Mouse (Mus musculus): ENCODE results near the gene Igsf21. TPM values are rescaled to one million over a fixed set of nuclear protein-coding genes. Genes with fewer than 3 reads are reported as not detected.

The Igsf21 gene
- total RNA-seq, 1 experiment from 2014 or later: not detected

DNA sequence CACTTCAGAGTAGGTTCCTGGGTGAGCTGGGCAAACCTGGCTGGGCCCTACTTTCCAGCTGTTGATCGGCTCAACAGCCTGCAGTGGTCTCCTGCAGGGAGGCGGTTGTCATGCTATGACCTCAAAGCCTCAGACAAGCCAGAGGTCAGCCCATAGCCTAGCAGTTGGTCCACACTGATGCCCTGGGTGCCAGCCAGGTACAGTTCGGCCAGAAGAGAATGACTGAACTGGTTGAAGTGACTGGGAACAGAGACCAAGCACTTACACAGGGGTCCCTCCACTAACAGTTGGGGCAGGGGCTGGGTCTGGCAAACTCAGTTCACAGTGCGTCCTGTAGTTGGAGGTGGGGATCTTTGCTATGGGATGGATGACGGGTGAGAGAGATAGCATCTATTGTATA lies 162.5 kb downstream of the Igsf21 start:
- ATAC-seq (replicated peaks; ENCODE audit: insufficient number of reproducible peaks, low FRiP score, low TSS enrichment, poor library complexity, severe bottlenecking): no peak

DNA sequence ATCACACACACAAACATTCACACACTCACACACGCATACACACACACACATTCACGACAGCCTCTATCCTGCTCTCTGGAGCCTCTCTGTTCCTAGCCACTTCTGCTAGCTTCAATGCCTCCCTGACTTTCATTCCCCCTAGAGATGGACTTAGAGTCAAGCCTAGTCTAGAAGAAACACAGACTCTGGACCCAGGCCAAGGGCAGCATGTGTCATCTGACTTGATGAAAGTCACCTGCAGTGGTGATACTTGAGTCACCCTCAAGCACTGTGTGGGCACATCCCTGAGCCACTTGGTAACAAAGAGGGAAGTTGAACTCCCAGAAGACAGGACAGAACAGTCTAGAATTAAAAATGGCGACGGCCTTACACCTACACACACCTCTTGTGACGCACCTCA lies 168.2 kb downstream of the Igsf21 start:
- ATAC-seq (replicated peaks; ENCODE audit: insufficient number of reproducible peaks, low FRiP score, low TSS enrichment, poor library complexity, severe bottlenecking): no peak

DNA sequence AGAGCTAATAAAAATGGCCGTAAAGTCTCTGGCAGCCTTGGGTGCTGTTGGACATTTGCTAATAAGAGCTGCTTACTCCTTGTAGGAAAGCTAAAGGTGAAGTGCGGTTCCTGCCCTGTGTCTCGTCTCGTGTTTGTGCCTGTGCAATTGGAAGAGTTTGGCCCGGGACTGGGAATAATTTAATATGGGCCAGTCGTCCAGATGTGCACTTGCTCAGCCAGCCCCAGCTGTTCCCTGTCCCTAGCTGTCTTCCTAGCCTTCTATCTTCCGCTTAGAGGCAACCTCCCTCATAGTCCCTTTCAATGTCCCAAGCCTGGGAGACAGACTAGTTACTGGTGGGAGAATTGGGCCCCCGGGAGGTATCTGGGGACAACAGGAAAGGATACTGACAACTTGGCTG lies 169.0 kb downstream of the Igsf21 start:
- no peak for ATAC-seq (replicated peaks; ENCODE audit: insufficient number of reproducible peaks, low FRiP score, low TSS enrichment, poor library complexity, severe bottlenecking)

DNA sequence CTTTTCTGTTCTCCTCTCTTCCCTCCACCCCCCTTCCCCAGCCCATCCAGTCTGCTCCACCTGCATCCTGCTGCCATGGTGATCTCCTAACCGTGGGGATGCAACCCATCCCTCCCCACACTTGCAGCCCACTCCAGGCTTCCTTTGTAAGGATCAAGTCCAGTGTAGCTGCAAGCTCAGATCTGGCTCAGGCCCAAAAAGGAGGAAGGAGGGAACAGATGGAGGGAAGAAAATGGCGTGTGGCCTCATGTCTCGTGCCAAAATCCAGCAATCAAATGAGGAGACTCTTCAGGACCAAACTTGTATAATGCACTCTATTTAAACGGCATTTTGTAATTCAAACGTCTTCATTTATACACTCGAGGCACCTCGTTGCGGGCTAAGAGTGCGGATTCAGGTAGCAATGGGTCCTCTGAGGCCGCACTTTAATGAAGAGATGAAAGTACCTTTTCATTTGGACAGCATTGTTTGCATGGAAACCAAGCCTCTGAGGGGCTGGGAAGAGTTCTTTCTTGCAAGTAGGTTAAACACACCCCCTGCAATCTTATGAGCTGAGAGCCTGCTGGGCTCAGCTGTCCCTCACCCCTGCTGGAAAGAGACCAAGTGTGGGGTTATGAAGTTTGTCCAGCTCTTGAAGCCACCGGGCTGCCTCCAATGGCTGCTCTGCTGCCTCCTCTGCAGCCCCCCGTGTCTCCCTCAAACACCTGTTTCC lies 169.6 kb downstream of the Igsf21 start:
- no peak for ATAC-seq (replicated peaks; ENCODE audit: insufficient number of reproducible peaks, low FRiP score, low TSS enrichment, poor library complexity, severe bottlenecking)

DNA sequence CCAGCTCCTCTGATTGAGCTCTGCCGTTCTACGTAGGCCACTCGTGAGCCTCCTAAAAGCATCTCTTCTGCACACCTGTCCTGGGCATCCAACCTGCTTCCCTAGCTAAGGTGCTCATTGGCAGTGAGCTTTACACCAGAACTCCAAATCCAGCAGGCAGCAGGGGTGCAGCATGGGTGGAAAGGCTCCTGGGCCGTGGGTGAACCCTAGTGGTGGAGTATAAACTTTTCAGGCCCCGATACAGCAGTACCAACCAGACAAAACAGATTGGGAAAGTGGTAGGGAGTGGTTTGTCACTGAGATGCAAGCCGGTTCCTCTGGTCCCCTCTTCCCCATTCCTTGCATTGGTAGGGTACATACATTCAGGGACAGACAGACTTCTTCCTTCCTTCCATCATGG lies 170.2 kb downstream of the Igsf21 start:
- ATAC-seq (replicated peaks; ENCODE audit: insufficient number of reproducible peaks, low FRiP score, low TSS enrichment, poor library complexity, severe bottlenecking): no peak

DNA sequence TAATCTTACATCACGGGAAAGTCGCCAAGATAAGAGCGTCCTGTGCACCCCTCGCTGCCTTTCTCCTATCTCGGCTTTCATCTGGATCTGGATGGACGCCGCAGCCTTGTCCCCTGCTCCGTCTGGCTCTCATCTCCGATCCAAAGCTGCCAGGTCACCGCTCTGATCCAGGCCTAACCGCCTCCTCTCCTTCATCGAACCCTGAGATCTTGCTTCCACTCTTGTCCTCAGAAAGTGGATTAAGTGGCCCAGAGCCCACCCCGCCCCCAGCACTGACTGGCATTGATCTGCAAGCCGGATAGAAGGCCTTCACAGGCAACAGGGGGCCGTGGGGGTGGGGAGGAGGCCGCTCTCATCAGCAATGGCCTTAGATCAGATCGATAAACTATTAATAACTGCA lies 175.5 kb downstream of the Igsf21 start:
- ATAC-seq (replicated peaks; ENCODE audit: insufficient number of reproducible peaks, low FRiP score, low TSS enrichment, poor library complexity, severe bottlenecking): no peak

DNA sequence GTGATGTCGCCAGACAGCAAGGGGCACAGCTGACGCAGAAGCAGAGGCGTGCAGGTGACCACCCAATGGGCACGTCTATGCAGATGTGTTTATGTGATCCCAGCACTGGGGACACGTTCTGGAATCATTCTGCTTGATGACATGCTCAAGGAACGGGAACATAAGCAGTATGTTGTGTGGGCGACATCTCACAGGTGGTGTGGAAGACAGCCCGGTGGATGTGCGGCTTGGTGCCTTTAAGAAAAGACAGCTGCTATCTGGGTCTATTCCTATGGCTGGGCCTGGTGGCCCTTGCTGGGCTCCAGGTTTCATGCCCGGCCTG lies 176.3 kb downstream of the Igsf21 start:
- ATAC-seq (replicated peaks; ENCODE audit: insufficient number of reproducible peaks, low FRiP score, low TSS enrichment, poor library complexity, severe bottlenecking): no peak

DNA sequence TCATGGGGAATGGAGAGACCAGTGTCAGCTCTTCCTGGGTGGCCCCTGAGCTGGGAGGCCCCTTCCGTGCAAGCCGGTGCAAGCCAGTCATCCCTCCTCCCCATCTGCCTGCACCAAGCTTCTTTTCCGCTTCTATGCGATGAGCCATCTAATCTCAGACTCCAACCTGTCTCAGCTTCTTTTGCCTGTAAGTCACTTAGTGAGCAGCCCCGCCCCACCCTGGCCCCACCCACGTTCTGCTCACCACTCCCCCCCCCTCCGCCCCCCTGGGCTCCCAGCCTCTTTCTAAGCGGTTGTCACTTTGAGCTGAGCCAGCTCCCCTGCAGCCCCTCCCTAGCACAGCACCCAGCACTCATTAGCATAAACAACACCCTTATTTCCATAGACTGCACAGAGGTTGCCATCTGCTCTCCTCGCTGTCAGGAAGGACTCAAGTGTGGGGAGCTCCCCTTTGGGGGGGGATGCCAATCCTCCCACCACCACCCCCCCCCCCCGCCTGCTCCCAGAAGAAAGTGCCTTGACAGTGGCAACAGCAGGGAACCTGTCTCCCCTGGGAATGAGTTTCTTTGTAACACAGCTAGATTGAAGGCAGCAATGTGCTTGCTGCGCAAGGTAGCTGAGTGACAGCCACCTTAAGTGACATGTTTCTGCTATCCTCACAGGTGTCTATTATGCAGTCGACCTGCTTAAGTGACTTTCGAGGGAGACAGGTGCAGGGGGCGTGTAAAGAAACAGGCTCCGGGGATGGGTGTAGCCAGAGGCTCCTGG lies 176.8 kb downstream of the Igsf21 start:
- no peak for ATAC-seq (replicated peaks; ENCODE audit: insufficient number of reproducible peaks, low FRiP score, low TSS enrichment, poor library complexity, severe bottlenecking)

DNA sequence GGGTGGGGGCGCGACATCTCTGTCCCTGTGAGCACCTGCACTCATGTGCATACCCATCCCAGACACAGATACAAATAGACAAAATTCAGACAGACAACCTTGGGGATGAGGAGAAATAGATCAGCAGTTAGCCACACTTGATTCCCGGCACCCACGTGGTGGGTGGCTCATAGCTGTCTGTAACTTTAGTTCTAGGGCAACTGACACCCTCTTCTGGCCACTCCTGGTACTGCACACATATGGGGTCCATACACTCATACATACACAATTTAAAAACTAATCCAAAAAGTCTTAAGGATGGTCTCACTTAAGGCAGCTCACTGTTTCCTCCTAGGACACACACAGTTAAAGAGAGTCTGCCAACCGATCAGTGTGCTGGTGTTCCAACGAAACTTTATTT lies 178.1 kb downstream of the Igsf21 start:
- ATAC-seq (replicated peaks; ENCODE audit: insufficient number of reproducible peaks, low FRiP score, low TSS enrichment, poor library complexity, severe bottlenecking): no peak

DNA sequence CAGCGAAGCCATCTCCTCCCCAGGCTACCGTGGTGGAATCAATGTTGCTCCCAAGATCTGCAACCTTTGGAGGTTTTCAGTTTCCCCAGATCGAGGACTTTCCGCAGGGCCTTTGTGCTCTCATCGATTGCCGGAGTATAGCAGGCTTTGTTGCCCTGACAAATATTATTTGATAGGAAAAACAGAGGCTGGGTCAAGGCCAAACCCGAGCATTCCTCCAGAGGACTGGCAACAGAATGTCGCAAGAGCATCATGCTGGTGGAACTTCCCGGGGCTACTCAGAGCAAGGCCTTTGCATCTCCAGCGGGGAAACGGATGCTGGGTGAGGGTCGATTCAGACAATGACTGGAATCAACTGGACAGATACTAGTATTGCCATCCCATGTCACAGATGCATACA lies 180.6 kb downstream of the Igsf21 start:
- ATAC-seq (replicated peaks; ENCODE audit: insufficient number of reproducible peaks, low FRiP score, low TSS enrichment, poor library complexity, severe bottlenecking): no peak

DNA sequence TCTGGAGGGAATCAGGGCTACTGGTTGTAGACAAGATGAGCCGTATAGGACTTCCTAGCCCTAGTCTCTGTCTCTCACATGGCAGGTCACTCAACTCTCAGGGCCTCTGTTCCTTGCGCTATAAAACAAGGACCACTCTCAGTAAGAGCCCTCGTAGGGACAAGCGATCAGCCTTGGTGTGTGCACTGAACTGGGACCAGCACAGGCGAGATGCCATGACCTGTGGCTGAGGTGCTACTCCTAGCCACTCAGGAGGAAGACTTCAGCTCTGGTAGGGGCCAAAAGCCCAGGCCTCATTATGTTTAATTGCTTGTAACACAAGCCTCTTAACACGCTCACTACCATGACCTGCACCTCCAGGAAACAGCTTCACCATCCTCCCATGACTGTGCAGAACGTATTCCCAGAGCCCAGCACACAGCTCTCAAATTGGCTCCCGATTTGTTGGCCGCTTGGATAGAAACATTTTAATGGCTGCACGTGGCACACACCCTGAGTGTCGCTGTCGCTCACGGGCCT lies 183.4 kb downstream of the Igsf21 start:
- no peak for ATAC-seq (replicated peaks; ENCODE audit: insufficient number of reproducible peaks, low FRiP score, low TSS enrichment, poor library complexity, severe bottlenecking)

DNA sequence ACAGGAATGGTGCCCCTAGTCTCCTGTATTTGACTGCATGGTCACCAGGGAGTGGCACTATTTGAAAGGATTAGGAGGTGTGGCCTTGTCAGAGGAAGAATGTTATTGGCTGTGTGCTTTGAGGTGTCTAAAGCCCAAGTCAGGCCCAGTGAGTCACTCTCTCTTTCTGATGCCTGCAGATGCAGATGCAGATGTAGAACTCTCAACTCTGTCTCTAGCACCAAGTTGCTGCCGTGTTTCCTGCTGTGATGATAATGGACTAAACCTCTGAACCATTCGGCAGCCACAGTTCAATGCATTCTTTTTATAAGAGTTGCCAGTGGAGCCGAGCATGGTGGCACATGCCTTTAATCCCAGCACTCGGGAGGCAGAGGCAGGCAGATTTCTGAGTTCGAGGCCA lies 186.3 kb downstream of the Igsf21 start:
- no peak for ATAC-seq (replicated peaks; ENCODE audit: insufficient number of reproducible peaks, low FRiP score, low TSS enrichment, poor library complexity, severe bottlenecking)

DNA sequence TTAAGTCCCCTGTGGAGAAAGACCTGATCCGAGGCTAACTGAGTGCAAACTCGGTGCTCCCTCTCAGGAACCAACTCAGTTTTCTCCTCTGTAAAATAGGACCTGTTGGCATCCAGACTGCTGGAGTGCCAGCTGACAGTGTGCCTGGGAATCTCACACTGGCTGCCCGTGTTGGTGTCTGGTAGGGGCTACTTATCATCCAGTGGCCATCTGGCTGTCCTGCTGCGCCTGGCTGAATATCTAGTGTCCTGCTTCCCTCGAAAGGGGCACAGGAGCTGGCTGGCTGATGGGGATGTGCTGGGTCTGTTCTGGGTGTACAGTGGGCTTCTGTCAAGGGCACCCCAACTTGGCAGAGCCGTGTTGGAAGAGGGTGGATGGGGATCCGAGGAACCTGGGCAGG lies 193.5 kb downstream of the Igsf21 start:
- ATAC-seq (replicated peaks; ENCODE audit: insufficient number of reproducible peaks, low FRiP score, low TSS enrichment, poor library complexity, severe bottlenecking): no peak

DNA sequence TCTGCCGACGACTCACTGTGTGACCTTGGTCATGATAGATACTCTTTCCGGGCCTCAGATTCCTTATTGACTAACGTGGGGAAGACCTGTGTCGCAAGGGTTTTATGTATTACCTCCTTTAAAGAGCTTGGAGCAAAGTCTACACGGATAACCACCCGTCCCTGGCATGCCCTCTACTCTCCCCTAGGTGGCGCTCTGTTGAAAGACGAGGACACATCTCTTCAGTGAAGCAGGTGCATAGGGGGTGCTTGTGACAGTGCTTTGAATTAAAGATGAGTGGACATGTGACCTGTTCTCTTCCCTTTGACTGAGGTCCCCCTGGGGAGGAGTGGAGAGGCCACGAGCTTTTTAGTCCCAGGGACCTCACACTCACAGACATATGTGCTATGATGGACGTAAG lies 194.0 kb downstream of the Igsf21 start:
- no peak for ATAC-seq (replicated peaks; ENCODE audit: insufficient number of reproducible peaks, low FRiP score, low TSS enrichment, poor library complexity, severe bottlenecking)

DNA sequence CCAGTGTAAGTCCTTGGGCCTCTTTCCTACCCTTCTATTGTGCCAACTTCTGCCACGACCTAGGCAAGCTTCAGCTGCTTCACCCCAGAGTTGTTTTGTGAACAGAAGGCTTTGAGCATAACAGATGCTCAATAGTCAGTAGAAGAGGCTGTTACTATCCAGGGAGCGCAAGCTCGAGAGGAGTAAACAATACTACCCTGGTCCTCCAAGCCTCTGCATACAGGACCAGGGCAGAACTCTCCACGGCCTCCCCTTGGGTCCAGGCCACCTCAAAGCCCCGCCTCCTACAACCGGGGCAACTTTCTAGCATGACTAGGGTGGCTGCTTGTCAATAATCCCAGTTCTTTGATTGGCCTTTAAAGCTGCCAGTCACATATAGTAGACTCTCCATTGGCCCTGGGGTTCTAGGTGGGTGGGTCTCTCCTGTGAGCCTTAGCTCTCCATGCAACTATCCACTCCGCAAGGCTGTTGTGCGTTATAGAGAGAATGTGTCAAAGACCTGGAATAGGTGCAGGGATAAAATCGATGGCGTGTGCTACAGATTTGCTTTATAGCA lies 198.7 kb downstream of the Igsf21 start:
- ATAC-seq (replicated peaks; ENCODE audit: insufficient number of reproducible peaks, low FRiP score, low TSS enrichment, poor library complexity, severe bottlenecking): no peak

DNA sequence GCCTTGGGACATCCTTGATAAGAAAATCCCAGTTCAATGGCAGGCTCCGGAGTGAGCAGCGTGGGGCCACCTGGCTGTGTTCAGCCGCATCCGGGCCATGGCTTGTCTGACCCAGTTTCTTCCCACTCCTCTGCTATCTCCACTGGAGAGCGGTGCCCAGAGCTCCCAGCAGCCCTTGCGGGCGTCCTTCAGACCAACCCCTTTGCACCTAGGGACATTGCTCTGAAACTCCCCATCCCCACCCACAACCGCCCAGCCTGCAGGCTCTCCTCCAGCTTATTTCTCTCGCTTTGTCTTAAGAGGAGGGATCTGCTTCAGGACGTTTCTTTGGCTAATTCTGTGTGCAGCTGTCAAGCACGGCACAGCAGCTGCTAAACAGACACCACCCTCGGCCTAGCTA lies 202.6 kb downstream of the Igsf21 start:
- no peak for ATAC-seq (replicated peaks; ENCODE audit: insufficient number of reproducible peaks, low FRiP score, low TSS enrichment, poor library complexity, severe bottlenecking)

DNA sequence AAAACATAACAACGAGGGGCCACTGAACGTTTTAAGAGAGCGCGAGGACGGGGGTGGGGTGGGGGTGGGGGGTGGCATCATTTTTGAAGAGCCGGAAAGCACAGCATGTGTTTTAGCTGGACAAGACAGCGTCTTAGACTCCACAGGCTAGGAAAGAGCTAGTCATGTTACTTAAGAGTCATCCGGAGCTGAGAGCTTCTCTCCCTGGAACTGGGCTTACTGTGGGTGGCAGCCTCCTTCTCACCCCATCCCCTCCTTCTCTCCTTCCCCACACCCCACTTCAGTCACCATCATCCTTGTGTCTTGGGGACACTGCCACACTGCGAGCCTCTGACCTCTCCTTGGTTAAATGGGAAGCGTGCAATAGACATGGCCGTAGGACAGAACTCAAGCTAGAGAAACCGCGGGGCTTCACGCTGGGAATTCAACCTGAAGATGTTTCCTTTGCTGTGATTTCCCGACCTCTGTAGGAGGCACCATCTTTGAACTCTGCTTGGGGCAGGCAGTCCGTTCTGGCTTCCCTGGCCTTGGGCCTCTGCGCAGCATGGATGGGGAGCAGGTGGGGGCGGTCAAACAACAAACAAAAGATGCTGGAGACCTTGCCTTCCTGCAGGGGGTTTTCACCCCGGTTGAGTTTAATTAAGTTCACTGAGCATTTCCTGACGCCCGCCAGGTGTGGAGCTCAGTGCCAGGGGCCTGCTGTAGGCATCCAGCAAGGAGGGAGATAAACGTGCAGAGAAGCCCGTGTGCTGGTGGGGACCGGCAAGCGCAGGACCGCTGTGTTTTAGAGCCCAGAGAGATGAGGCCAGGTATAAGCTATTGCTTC lies 207.8 kb downstream of the Igsf21 start:
- ATAC-seq (replicated peaks; ENCODE audit: insufficient number of reproducible peaks, low FRiP score, low TSS enrichment, poor library complexity, severe bottlenecking): no peak

DNA sequence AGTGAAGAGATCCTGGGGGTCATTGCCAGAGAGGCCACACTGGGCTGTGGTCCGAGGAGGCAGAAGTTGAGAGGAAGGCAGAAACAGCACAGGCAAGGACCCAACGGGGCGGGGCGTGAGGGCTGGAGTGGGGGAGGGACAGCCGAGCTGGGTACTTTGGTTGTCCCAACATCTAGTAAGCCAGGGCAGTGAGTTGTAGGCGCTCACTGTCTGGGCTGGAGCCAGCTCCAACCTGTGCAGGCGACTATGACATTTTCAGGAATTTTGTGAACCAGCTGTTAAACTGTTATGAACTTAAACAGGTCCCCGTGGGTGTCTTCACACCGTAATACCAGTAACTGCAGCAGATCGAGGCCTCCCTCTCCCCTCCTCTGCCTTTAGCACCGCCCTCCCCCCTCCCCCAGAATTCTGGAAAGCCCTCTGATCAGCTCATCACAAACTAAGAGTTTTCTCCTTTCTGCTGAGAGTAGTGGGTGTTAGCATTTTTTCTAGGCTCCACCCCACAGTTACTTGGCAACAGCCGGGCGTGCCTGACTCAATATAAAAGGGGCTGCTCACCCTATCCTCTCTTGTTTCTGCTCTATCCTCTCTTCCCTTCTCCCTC lies 208.7 kb downstream of the Igsf21 start:
- ATAC-seq (replicated peaks; ENCODE audit: insufficient number of reproducible peaks, low FRiP score, low TSS enrichment, poor library complexity, severe bottlenecking): no peak

DNA sequence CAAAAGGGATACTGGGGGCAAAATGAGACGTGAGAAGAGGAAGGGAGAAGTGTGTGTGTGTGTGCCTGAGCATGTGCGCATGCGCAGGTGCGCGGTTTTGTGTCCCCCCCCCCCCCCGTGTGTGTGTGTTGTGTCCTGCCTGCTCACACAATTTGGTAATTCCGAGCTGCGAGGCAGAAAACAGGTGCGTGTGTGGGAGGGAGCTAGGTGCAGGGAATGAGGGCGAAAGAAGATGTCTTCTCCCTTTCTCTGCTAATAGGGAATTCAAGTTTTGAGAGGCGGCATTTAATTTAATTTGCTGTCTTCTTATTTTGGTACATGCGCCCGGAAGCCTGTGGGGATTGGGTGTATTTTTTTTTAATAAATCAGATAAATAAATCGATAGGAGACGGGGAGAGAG lies 211.4 kb downstream of the Igsf21 start:
- ATAC-seq (replicated peaks; ENCODE audit: insufficient number of reproducible peaks, low FRiP score, low TSS enrichment, poor library complexity, severe bottlenecking): no peak
